ENCODE assay signal across 14 mouse cellular contexts in genomic region chr11:76288645-76289044, GRCm38 (mm10). TPM values are rescaled to one million over a fixed set of nuclear protein-coding genes. Genes with fewer than 3 reads are reported as not detected.
DNase-seq lines count a peak whose midpoint lies in the region; ATAC-seq and TF ChIP-seq lines count a peak whose summit lies in the region.
"Had no signal": no experiment of that assay in that cellular context is flagged by ENCODE, and none has a peak within 500 bp of the region (broad histone marks: within the 10 kb centered on the region; RNA-seq: fewer than 3 reads in every experiment).

No protein-coding gene starts in this region.

- DNase-seq in hindbrain, postnatal 0 days (ENCODE audit: low spot score), result no peak
- peak; percentile 64 for DNase-seq in brain, embryonic 14.5 days (ENCODE audit: low read depth)
- no peak for DNase-seq in kidney, adult 2 months
- DNase-seq in heart, postnatal 36 days, result no peak
- DNase-seq: adrenal gland, postnatal 36 days; kidney, adult 11 months had no signal

- no peaks in the 10 kb centered on the region for H3K27me3 ChIP-seq in hindbrain, embryonic 13.5 days
- H3K27me3 ChIP-seq in hindbrain, postnatal 0 days (ENCODE audit: insufficient read depth, low read length), result no peaks in the 10 kb centered on the region
- H3K27me3 ChIP-seq in neural tube, embryonic 15.5 days (replicated peaks), result no peaks in the 10 kb centered on the region
- H3K27me3 ChIP-seq in kidney, adult 2 months (replicated peaks; ENCODE audit: control insufficient read depth, insufficient read depth, low read length), result no peaks in the 10 kb centered on the region
- H3K27me3 ChIP-seq in heart, embryonic 12.5 days (replicated peaks), result no peaks in the 10 kb centered on the region
- H3K27me3 ChIP-seq: heart, embryonic 13.5 days; limb, embryonic 15.5 days; midbrain, embryonic 15.5 days had no signal

- no peak for ATAC-seq in hindbrain, embryonic 13.5 days (ENCODE audit: low FRiP score)
- no peak for ATAC-seq in hindbrain, postnatal 0 days
- ATAC-seq in frontal cortex, adult (ENCODE audit: low TSS enrichment), result peak; percentile 88
- ATAC-seq in neural tube, embryonic 15.5 days (ENCODE audit: low FRiP score), result no peak
- ATAC-seq in heart, embryonic 12.5 days (ENCODE audit: insufficient number of reproducible peaks, low FRiP score), result no peak
- ATAC-seq: midbrain, embryonic 15.5 days had no signal

- peaks cover under 1% of the 10 kb centered on the region for H3K36me3 ChIP-seq in hindbrain, embryonic 13.5 days
- no peaks in the 10 kb centered on the region for H3K36me3 ChIP-seq in hindbrain, postnatal 0 days (ENCODE audit: insufficient read depth, low read length)
- H3K36me3 ChIP-seq in neural tube, embryonic 15.5 days, result no peaks in the 10 kb centered on the region
- no peaks in the 10 kb centered on the region for H3K36me3 ChIP-seq in kidney, adult 2 months (ENCODE audit: control insufficient read depth, insufficient read depth, low read length)
- H3K36me3 ChIP-seq in heart, embryonic 12.5 days, result no peaks in the 10 kb centered on the region
- H3K36me3 ChIP-seq: heart, embryonic 13.5 days; midbrain, embryonic 15.5 days had no signal

- peaks cover 74% of the 10 kb centered on the region for H3K4me1 ChIP-seq in hindbrain, embryonic 13.5 days (replicated peaks)
- peaks cover 27% of the 10 kb centered on the region for H3K4me1 ChIP-seq in hindbrain, postnatal 0 days (ENCODE audit: insufficient read depth, low read length)
- H3K4me1 ChIP-seq in neural tube, embryonic 15.5 days, result peaks cover 68% of the 10 kb centered on the region
- peaks cover 10% of the 10 kb centered on the region; the same call in 1 of the 2 replicates for H3K4me1 ChIP-seq in kidney, adult 2 months (ENCODE audit: control insufficient read depth, insufficient read depth, low read length)
- peaks cover 57% of the 10 kb centered on the region for H3K4me1 ChIP-seq in heart, embryonic 12.5 days (replicated peaks)

- no peak overlapping the region for H3K4me3 ChIP-seq in hindbrain, embryonic 13.5 days
- no peak overlapping the region for H3K4me3 ChIP-seq in hindbrain, postnatal 0 days (ENCODE audit: low read length)
- no peak overlapping the region for H3K4me3 ChIP-seq in neural tube, embryonic 15.5 days (replicated peaks)
- no peak overlapping the region for H3K4me3 ChIP-seq in kidney, adult 2 months (ENCODE audit: insufficient read depth, low read depth, low read length)
- no peak overlapping the region for H3K4me3 ChIP-seq in heart, embryonic 12.5 days
- H3K4me3 ChIP-seq: heart, embryonic 13.5 days; layer of hippocampus, adult 2 months; limb, embryonic 15.5 days; midbrain, embryonic 15.5 days had no signal

- 0 out of 2 replicates have a peak, but pooled peaks cover under 1% of the 10 kb centered on the region for H3K9me3 ChIP-seq in hindbrain, embryonic 13.5 days
- no peaks in the 10 kb centered on the region for H3K9me3 ChIP-seq in hindbrain, postnatal 0 days (ENCODE audit: low read length)
- no peaks in the 10 kb centered on the region for H3K9me3 ChIP-seq in neural tube, embryonic 15.5 days (replicated peaks)
- H3K9me3 ChIP-seq in heart, embryonic 12.5 days (replicated peaks), result no peaks in the 10 kb centered on the region
- H3K9me3 ChIP-seq: heart, embryonic 13.5 days; limb, embryonic 15.5 days; midbrain, embryonic 15.5 days had no signal

- no peak for TF ChIP-seq CTCF in hindbrain, postnatal 0 days (IDR thresholded peaks at IDR 0.05; ENCODE audit: low read depth)
- no peak for TF ChIP-seq CTCF in brain, embryonic 14.5 days (IDR thresholded peaks at IDR 0.05; ENCODE audit: borderline replicate concordance, extremely low read depth, insufficient read depth, insufficient read length)
- no peak for TF ChIP-seq CTCF in kidney, adult 2 months (conservative IDR thresholded peaks at IDR 0.05; ENCODE audit: insufficient read depth, insufficient read length, low read depth, low read length)

- no peak for TF ChIP-seq POLR2A in brain, embryonic 14.5 days (IDR thresholded peaks at IDR 0.05; ENCODE audit: borderline replicate concordance, extremely low read depth, insufficient read depth, insufficient read length, poor library complexity, severe bottlenecking)
- TF ChIP-seq POLR2A in kidney, adult 2 months (IDR thresholded peaks at IDR 0.05; ENCODE audit: low read depth, low read length), result no peak

- intact Hi-C loops in heart, postnatal 36 days (cut with DNase I), result no loop called here

- WGBS in hindbrain, embryonic 13.5 days, result 78% methylated on average over 6 of the region's 6 CpGs
- 52% methylated on average over 6 of the region's 6 CpGs for WGBS in hindbrain, postnatal 0 days
- 80% methylated on average over 6 of the region's 6 CpGs for WGBS in neural tube, embryonic 15.5 days
- WGBS in kidney, adult 2 months, result 89% methylated on average over 6 of the region's 6 CpGs
- WGBS in heart, embryonic 12.5 days, result 77% methylated on average over 6 of the region's 6 CpGs

- H3K4me2 ChIP-seq in hindbrain, embryonic 13.5 days, result no peak overlapping the region
- H3K4me2 ChIP-seq in hindbrain, postnatal 0 days (ENCODE audit: low read depth, low read length), result no peak overlapping the region
- no peak overlapping the region for H3K4me2 ChIP-seq in neural tube, embryonic 15.5 days
- H3K4me2 ChIP-seq in heart, embryonic 12.5 days, result no peak overlapping the region
- H3K4me2 ChIP-seq: heart, embryonic 13.5 days; limb, embryonic 15.5 days; midbrain, embryonic 15.5 days had no signal

- peak overlapping the region; percentile 90 for H3K27ac ChIP-seq in hindbrain, embryonic 13.5 days
- no peak overlapping the region for H3K27ac ChIP-seq in hindbrain, postnatal 0 days
- peak overlapping the region; percentile 14; the same call in 1 of the 2 replicates for H3K27ac ChIP-seq in neural tube, embryonic 15.5 days (replicated peaks)
- H3K27ac ChIP-seq in kidney, adult 2 months (ENCODE audit: insufficient read depth, low read depth, low read length), result no peak overlapping the region
- no peak overlapping the region for H3K27ac ChIP-seq in heart, embryonic 12.5 days (ENCODE audit: poor library complexity, severe bottlenecking)
- H3K27ac ChIP-seq: heart, embryonic 13.5 days; layer of hippocampus, adult 2 months; limb, embryonic 15.5 days; midbrain, embryonic 15.5 days had no signal

- peak overlapping the region; percentile 24; the same call in 1 of the 2 replicates for H3K9ac ChIP-seq in hindbrain, embryonic 13.5 days
- H3K9ac ChIP-seq in hindbrain, postnatal 0 days (replicated peaks; ENCODE audit: low read length), result no peak overlapping the region
- no peak overlapping the region for H3K9ac ChIP-seq in neural tube, embryonic 15.5 days (replicated peaks)
- H3K9ac ChIP-seq in heart, embryonic 12.5 days, result no peak overlapping the region
- H3K9ac ChIP-seq: heart, embryonic 13.5 days; limb, embryonic 15.5 days; midbrain, embryonic 15.5 days had no signal

RNA-seq across cellular contexts. Expression of gene Glod4, which starts 45.1 kb away (rescaled TPM):
- polyA plus RNA-seq in hindbrain, embryonic 13.5 days (2015; fragmentation: Nextera tagmentation; extraction: Ambion mirVana), result 121 and 124 TPM in 2 replicates
- 34.2 and 39.8 TPM in 2 replicates for total RNA-seq in hindbrain, postnatal 0 days (2014; rRNA removed)
- 116 and 118 TPM in 2 replicates for polyA plus RNA-seq in hindbrain, postnatal 0 days (2015; fragmentation: Nextera tagmentation; extraction: Ambion mirVana)
- polyA plus RNA-seq in brain, embryonic 14.5 days (2012; rRNA removed), result 31.5 and 41.0 TPM in 2 replicates
- 112 and 123 TPM in 2 replicates for polyA plus RNA-seq in neural tube, embryonic 15.5 days (2015; fragmentation: Nextera tagmentation; extraction: Ambion mirVana)
- 16.2 and 28.0 TPM in 2 replicates for polyA plus RNA-seq in kidney, adult 2 months (2012; rRNA removed)
- 111 TPM in 2 replicates for polyA plus RNA-seq in heart, embryonic 12.5 days (2016; fragmentation: Nextera tagmentation; extraction: Ambion mirVana)
- total RNA-seq in heart, postnatal 36 days (2021), result 10 to 100 TPM; 39.4 to 40.1 TPM

RNA-seq across cellular contexts. Expression of gene Mrm3, which starts 45.1 kb away (rescaled TPM):
- 20.0 and 20.4 TPM in 2 replicates for polyA plus RNA-seq in hindbrain, embryonic 13.5 days (2015; fragmentation: Nextera tagmentation; extraction: Ambion mirVana)
- total RNA-seq in hindbrain, postnatal 0 days (2014; rRNA removed), result 11.9 and 19.2 TPM in 2 replicates
- polyA plus RNA-seq in hindbrain, postnatal 0 days (2015; fragmentation: Nextera tagmentation; extraction: Ambion mirVana), result 22.5 and 22.8 TPM in 2 replicates
- polyA plus RNA-seq in brain, embryonic 14.5 days (2012; rRNA removed), result 11.6 and 12.9 TPM in 2 replicates
- polyA plus RNA-seq in neural tube, embryonic 15.5 days (2015; fragmentation: Nextera tagmentation; extraction: Ambion mirVana), result 27.3 and 28.1 TPM in 2 replicates
- 8.7 and 9.3 TPM in 2 replicates for polyA plus RNA-seq in kidney, adult 2 months (2012; rRNA removed)
- 20.4 and 24.2 TPM in 2 replicates for polyA plus RNA-seq in heart, embryonic 12.5 days (2016; fragmentation: Nextera tagmentation; extraction: Ambion mirVana)
- total RNA-seq in heart, postnatal 36 days (2021), result 10 to 100 TPM; 20.5 to 27.9 TPM

Comparison
In these comparisons a context has a peak if more than half of its experiments do, and no peak if none do; other contexts are left out.
1. H3K27ac ChIP-seq: peak in hindbrain, embryonic 13.5 days (single experiment) and neural tube, embryonic 15.5 days (single experiment); none in hindbrain, postnatal 0 days (single experiment), kidney, adult 2 months (single experiment) and heart, embryonic 12.5 days (single experiment).